Mouse (Mus musculus): Measurements from ENCODE around the gene Map3k15. TPM values are rescaled to one million over a fixed set of nuclear protein-coding genes. Genes with fewer than 3 reads are reported as not detected.

Gene Map3k15
- 1.8 TPM for polyA plus RNA-seq (2017; shearing (Covaris generic))

DNA sequence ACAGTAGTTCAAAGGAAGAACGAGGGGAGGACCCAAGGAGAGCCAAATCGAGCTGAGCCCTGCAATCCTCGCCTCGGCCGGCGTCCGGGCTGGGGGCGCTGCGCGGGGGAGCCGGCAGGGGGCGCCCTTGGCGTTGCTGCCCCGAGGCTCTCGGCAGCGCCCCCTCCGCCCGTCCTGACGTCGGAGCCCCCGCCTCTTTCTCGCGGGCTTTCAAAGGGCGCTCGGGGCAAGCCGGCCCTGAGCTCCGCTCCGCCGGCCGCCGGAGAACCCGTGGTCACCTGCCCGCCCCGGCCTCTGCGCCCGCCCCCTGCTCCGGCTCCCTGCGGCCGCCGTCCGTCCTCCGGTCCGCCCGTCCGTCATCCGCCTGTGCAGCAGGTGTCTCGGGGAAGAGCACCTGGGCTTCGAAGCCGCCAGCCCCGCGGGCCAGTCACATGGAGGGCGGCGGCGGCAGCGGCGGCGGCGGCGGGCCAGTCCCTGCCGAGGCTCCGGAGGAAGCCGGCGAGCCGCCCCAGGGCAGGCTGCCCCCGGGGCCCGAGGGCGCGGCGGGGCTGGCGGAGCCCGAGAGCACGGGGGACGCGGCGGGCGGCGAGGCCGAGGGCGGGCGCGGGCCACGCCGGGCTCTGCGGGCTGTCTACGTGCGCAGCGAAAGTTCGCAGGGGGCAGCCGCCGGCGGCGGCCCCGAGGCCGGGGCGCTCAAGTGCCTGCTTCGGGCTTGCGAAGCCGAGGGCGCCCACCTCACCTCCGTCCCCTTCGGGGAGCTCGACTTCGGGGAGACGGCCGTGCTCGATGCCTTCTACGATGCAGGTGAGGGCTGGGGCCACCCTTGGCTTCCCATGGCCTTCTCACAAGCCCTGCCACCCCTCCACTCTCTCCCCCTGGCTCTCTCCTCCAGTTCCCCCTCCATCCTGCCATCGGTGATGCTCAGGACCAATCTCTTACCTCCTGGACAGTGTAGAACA, at the start of gene Map3k15:
Gene Map3k15, plus strand, starts transcription at position 432 of the 959 bp plus-strand sequence.

DNA sequence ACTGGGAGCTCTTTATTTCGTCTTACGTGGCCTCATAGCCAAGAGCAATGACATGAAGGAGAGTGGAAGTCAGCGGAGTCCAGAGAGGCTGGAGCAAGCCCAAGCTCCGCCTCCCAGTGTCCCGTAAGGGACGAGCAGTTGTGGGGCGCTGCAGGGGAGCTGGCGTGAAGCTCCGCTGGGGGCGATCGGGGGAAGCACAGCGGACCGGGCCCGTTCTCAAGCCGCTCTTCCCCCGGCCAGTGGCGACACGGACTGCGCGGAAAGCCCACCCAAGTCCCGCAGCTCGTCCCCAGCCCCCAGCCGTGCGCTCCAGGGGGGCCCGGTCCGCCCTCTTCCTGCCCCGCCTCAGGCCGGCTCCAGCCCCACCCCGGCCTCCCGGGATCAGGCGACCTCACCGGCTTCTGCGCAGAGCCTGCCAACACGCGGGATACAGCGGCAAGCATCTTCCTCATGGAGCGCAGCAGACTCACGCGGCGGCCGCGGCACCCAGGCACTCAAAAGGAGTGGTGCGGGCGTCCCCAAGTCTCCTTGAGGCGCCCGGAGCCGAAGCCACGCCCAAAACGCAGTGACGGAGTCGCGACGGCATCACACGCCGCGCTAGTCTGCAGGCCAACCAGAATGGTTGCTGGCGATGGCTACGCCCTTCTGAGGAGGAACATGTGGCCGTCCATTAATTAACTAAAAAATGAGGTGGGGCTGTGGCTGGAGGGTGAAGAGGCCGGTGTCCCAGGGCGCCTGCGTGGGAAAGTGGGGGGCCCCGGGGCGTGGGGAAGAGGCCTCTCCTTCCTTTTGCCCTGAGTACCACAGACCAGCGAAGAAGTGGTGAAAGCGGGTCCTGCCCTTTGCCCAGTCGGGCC, 149.9 kb downstream of the Map3k15 start, which contains the start of gene Pdha1:
Gene Pdha1, minus strand, starts transcription at position 553 of the 857 bp plus-strand sequence.

Other genes with a start within 250 kb of the Map3k15 start
- gene Pdha1, start 150.0 kb downstream of the Map3k15 start, polyA plus RNA-seq (2017; shearing (Covaris generic)) = 179 TPM

All from inflammation-experienced regulatory T-cells, adult 16 weeks (primary cell).